Mouse (Mus musculus) lung, postnatal 14 days (tissue): ENCODE measurements at regions not wholly inside any gene's neighbourhood (a gene's known extent, or its start where the extent isn't known, plus 50 kb on each side); places are given as distances from the start of the nearest gene placed in this dataset.

Experiments used
- DNase-seq: peaks from one replicate; pipeline ENCODE4 v3.0.0; 2021

GRCm38 (mm10) chr2:68799993-68800740, 61.1 kb upstream of the Cers6 start:
- no peak for DNase-seq

GRCm38 (mm10) chr2:68804117-68804516, 57.1 kb upstream of the Cers6 start:
- DNase-seq = no peak

- peak; percentile 38 for DNase-seq
Observed at GRCm38 (mm10) chr2:68805866-68806265, 55.4 kb upstream of the Cers6 start.

- no peak for DNase-seq
Observed at GRCm38 (mm10) chr2:68806311-68806895, 54.8 kb upstream of the Cers6 start.
